Mouse (Mus musculus) lung, embryonic 16.5 days (tissue): ENCODE measurements around the gene Dnali1. TPM values are rescaled to one million over a fixed set of nuclear protein-coding genes. Genes with fewer than 3 reads are reported as not detected.

Source experiments
- ATAC-seq: fragments of 200-750 bp; cut with Nextera tagmentation; 2 replicates; pipeline ENCODE4 v1.8.0; 2017; ENCODE audit warnings: low read depth, mild to moderate bottlenecking, moderate library complexity
- H3K27ac ChIP-seq: fragments of 300-500 bp; sonication (generic); 2 replicates; pipeline ENCODE4 v1.5.1; 2014; ENCODE audit warnings: mild to moderate bottlenecking, control low read depth, low read length
- H3K27me3 ChIP-seq: fragments of 300-500 bp; sonication (generic); 2 replicates; pipeline ENCODE4 v1.6.1; 2014; ENCODE audit warnings: low read depth, low read length, mixed read lengths; ENCODE audit not compliant: control insufficient read depth, insufficient read depth
- H3K36me3 ChIP-seq: fragments of 300-500 bp; sonication (generic); 2 replicates; pipeline ENCODE4 v1.6.1; 2014; ENCODE audit warnings: low read length; ENCODE audit not compliant: control insufficient read depth, insufficient read depth
- H3K4me1 ChIP-seq: fragments of 300-500 bp; sonication (generic); replicated peaks from 2 replicates; pipeline ENCODE4 v1.6.1; 2014; ENCODE audit warnings: low read length, mixed read lengths; ENCODE audit not compliant: control insufficient read depth, insufficient read depth
- H3K4me2 ChIP-seq: fragments of 300-500 bp; sonication (generic); 2 replicates; pipeline ENCODE4 v1.6.1; 2014; ENCODE audit warnings: low read depth, low read length, control low read depth
- H3K4me3 ChIP-seq: fragments of 300-500 bp; sonication (generic); 2 replicates; pipeline ENCODE4 v1.5.1; 2014; ENCODE audit warnings: mild to moderate bottlenecking, low read length, control low read depth
- H3K9ac ChIP-seq: fragments of 300-500 bp; sonication (generic); 2 replicates; pipeline ENCODE4 v1.6.1; 2014; ENCODE audit warnings: low read length, control low read depth
- H3K9me3 ChIP-seq: fragments of 300-500 bp; sonication (generic); 2 replicates; pipeline ENCODE4 v1.6.1; 2016; ENCODE audit warnings: low read length; ENCODE audit not compliant: control insufficient read depth
- WGBS: fragments of 180-500 bp; shearing (Covaris S2); extraction: QIAGEN DNeasy Blood & Tissue Kit; methylation state at CpG from one replicate; pipeline ENCODE4 v1.1.7; 2014; 5-methylcytosine and 5-hydroxymethylcytosine counted together
- polyA plus RNA-seq: library from polyadenylated mRNA; unstranded; fragments of >200 nt; fragmentation: Nextera tagmentation; extraction: Ambion mirVana; gene quantifications from 2 replicates; pipeline ENCODE4 v1.2.1, GENCODE M21; 2015

Gene Dnali1
- polyA plus RNA-seq, 1 experiment from 2014 or later: 4.6 TPM

GRCm38 (mm10) chr4:125015806-125016635 lies 49.5 kb downstream of the Dnali1 start, which contains the start of gene Gnl2:
Gene Gnl2 (plus strand): TSS chr4:125016585.
- Histone ChIP-seq H3K4me1 (peaks cover 2% of the 10 kb centered on the region; the same call in 1 of the 2 replicates), H3K4me2 (no peak within 1 kb of the TSS), H3K27ac (no peak within 1 kb of the TSS), H3K36me3 (no peaks in the 10 kb centered on the region), H3K9me3 (no peaks in the 10 kb centered on the region), H3K9ac (no peak within 1 kb of the TSS), H3K4me3 (no peak within 1 kb of the TSS), H3K27me3 (no peaks in the 10 kb centered on the region; the same call in 1 of the 2 replicates)
- ATAC-seq: peak; percentile 58
- 54% methylated on average over 10 of the region's 10 CpGs for WGBS

- H3K27ac ChIP-seq: no peak overlapping the region
- ATAC-seq: no peak
- H3K4me2 ChIP-seq: no peak overlapping the region
- no peak overlapping the region for H3K4me3 ChIP-seq
- WGBS: 62% methylated on average over 8 of the region's 8 CpGs
- H3K27me3 ChIP-seq: no peaks in the 10 kb centered on the region
- no peaks in the 10 kb centered on the region for H3K4me1 ChIP-seq
- no peaks in the 10 kb centered on the region for H3K9me3 ChIP-seq
- H3K9ac ChIP-seq: no peak overlapping the region
- H3K36me3 ChIP-seq: no peaks in the 10 kb centered on the region
Measured at GRCm38 (mm10) chr4:125008712-125009111, 56.8 kb downstream of the Dnali1 start.

DNA sequence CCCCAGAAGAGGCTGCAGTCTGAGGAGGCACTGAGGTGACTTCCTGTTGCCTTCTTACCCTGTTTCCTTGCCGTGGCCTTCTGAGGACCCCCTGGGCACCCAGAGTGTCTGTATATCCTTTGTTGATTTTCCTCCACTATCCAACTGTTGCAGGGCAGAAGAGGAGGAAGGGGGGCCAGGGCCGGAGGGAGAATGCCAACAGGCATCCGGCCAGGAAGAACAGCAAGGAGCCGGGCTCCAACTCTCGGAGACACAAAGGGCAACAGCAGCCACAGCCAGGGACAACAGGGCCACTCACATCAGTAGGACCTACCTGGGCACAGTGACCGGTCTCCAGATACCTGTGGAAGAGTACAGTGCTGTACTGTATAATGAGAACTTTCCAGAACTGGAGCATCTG lies 57.3 kb downstream of the Dnali1 start:
- WGBS: 55% methylated on average over 6 of the region's 6 CpGs
- H3K36me3 ChIP-seq: no peaks in the 10 kb centered on the region
- no peaks in the 10 kb centered on the region for H3K9me3 ChIP-seq
- no peaks in the 10 kb centered on the region for H3K4me1 ChIP-seq
- no peak overlapping the region for H3K27ac ChIP-seq
- no peak overlapping the region for H3K4me2 ChIP-seq
- ATAC-seq: no peak
- H3K27me3 ChIP-seq: no peaks in the 10 kb centered on the region
- H3K9ac ChIP-seq: no peak overlapping the region
- H3K4me3 ChIP-seq: no peak overlapping the region

DNA sequence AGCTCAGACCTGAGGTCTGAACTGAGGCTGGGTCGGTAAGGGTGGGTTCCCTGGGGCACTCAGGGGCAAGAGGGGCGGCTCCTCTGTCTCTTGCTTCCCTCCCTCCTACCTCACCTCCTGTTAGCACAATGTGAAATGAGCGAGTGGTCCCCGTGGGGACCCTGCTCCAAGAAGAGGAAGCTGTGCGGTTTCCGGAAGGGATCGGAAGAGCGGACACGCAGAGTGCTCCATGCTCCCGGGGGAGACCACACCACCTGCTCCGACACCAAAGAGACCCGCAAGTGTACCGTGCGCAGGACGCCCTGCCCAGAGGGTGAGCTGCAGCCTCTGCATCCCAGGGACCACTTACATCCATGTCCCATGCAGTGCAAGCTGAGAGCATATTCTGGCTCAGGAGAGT lies 58.0 kb downstream of the Dnali1 start:
- Histone ChIP-seq H3K36me3 (no peaks in the 10 kb centered on the region), H3K4me2 (no peak overlapping the region), H3K27ac (no peak overlapping the region), H3K9me3 (no peaks in the 10 kb centered on the region), H3K9ac (no peak overlapping the region), H3K4me3 (no peak overlapping the region), H3K27me3 (no peaks in the 10 kb centered on the region), H3K4me1 (no peaks in the 10 kb centered on the region)
- WGBS: 59% methylated on average over 15 of the region's 15 CpGs
- no peak for ATAC-seq

Other genes starting within 250 kb of the Dnali1 start
- gene Yrdc, start 215.0 kb downstream of the Dnali1 start, polyA plus RNA-seq: 23.9 and 27.5 TPM in 2 replicates
- 45.6 TPM in 2 replicates for gene 1110065P20Rik, start 214.5 kb downstream of the Dnali1 start, polyA plus RNA-seq
- 0.18 and 0.33 TPM in 2 replicates for gene Maneal, start 203.5 kb downstream of the Dnali1 start, polyA plus RNA-seq
- not detected in 2 replicates for gene Epha10, start 184.8 kb downstream of the Dnali1 start, polyA plus RNA-seq
- gene 9930104L06Rik, start 128.7 kb downstream of the Dnali1 start, polyA plus RNA-seq: 11.1 and 13.1 TPM in 2 replicates
- gene Cdca8, start 126.4 kb downstream of the Dnali1 start, polyA plus RNA-seq: 150 and 151 TPM in 2 replicates
- 7.4 and 8.0 TPM in 2 replicates for gene Rspo1, start 79.3 kb downstream of the Dnali1 start, polyA plus RNA-seq
- 70.6 and 70.8 TPM in 2 replicates for gene Gnl2, start 49.1 kb downstream of the Dnali1 start, polyA plus RNA-seq
- 24.1 and 28.8 TPM in 2 replicates for gene Snip1, start 969 bp upstream of the Dnali1 start, polyA plus RNA-seq
- 48.9 and 49.7 TPM in 2 replicates for gene Meaf6, start 19.4 kb upstream of the Dnali1 start, polyA plus RNA-seq
- gene Zc3h12a, start 62.1 kb upstream of the Dnali1 start, polyA plus RNA-seq: 0.55 and 0.58 TPM in 2 replicates